Mouse (Mus musculus) adrenal gland, postnatal 25 days (tissue): ENCODE measurements around the gene Hacl1. TPM values are rescaled to one million over a fixed set of nuclear protein-coding genes. Genes with fewer than 3 reads are reported as not detected.
A peak's percentile ranks its signal among the peaks of the same experiment; 100 is the strongest.

Source experiments
- DNase-seq: peaks from one replicate; pipeline ENCODE4 v3.0.0; 2021; ENCODE audit warnings: mixed read lengths
- total RNA-seq: library from RNA; stranded (reverse); gene quantifications from 2 replicates; pipeline ENCODE4 v1.2.3, GENCODE M21; 2021

The Hacl1 gene
- total RNA-seq, 1 experiment from 2014 or later, result 69.0 TPM

DNA sequence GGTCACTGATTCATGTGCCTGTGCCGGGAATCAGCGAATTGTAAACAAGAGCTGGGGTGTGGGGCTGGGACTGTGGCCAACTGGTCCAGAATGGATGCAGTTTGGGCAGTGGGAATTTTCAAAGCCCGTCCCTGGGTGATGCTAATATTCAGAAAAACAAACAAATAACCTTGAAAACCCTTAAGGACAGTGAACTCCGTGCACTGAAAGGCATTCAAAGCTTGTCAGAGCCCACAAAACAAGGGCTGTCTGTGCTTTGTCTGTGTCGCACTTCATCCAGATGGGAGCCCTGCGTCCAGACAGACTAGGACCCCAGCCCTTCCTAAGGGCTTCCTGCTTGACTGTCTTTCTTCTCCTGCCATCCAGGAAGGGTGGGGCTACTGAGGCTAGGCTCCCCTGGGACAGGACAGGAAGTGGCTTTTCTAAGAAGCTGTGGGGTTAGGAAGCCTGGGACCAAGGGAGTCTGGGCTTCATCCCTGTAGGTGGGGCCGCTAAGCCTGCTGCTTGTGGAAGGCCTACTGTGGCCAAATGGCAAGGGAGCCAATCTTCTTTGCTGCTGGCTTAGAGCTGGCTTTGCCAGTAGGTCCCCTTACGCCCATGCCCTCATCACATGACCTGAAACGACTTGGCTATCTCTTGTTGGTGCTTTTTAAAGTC lies 21.6 kb upstream of the Hacl1 start:
- peak; percentile 78 for DNase-seq

DNA sequence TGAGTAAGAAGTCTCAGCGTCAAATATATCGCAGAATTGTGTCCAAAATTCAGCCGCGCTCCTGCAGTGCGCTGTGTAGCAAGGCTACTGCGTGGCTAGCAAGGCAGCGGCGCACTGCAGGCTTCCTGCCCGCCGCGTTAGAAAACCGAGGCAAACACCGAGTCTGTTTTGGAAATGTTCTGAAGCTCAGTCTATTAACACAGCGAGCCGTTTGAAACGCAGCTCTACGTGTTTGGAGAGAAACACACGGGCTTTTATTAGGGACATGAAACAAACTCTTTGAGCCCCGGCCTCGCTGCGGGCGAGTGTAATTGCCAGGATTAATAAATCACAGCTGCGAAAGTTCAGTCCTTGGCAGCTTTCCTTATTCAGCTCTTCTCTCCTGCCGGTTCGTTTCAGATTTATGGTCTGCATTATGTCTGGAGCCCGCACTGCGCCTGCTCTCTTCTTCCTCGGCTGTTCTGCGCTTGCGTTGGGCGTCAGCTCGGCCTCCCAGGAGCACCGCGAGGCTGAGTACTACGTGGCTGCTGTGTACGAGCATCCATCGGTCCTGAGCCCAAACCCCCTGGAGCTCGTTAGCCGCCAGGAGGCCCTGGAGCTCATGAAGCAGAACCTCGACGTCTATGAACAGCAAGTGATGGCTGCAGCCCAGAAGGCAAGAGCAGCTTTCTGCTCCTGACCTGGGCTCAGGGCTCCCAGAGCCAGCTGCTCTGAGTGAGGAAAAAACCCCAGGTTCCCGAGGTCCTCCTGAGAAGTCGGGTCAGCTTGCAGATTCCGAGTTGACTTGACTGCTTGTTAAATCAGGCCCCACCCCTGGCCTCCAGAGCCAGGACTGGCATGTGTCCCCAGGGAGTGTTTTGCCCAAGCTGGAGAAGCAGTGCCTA lies 20.8 kb upstream of the Hacl1 start:
- peak; percentile 81 for DNase-seq

- DNase-seq, result no peak
Measured at GRCm38 (mm10) chr14:31660312-31661093, 19.4 kb upstream of the Hacl1 start.

DNA sequence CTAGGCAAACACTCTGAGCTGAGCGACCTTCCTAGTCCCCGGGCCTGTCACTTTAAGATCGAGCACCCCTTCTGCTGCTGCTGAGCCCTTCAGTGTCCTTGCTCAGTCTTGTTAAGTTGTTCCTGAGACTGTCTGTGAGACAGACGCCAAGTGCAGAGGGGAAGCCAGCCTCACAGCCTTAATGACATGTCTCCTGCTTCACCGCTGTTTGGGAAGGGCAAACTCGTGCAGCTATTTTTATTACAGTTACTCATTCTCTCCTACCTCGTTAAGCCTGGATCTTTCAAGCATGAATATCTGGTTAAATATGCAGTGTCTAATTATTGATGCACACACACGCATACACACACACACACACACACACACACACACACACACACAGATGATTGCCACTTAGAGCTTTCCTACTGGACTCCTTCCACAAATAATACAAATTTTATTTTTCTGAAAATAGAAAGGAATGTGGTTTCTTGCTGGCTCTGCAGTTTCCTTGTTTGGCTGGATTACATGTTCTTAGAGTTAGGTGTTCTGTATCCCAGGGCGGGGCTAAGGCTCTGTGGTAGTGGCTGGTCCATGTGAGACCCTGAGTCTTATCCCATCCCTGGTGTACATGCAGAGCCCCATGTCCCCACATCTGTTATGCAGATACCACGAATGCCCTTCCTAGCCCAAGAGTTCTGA lies 18.6 kb upstream of the Hacl1 start:
- peak; percentile 38 for DNase-seq

DNA sequence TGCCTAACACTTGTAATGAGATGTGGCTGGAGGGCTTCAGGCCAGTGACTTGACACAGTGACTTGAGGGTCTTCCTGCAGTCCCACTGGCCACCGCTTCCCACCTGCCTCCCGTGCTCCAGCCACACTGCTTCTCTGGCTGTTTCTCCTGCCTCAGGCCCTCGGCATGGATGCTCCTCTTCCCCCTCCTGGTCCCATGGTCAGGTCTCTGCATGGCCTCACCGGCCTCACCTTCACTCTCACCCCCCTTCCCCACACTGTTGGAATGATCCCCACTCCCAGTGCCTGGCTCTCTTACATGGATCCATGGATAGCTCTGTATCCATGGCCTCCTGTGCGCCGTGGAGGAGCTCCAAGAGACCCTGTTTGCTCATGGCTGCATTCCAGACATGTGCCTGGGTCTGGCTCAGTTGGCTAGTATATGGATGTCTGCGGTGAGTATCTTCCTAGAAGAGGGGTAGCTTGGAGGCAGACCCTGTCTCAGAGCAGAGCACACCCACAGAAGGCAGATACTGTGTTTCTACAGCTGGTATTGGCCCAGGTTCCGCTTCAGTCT lies 17.1 kb upstream of the Hacl1 start:
- no peak for DNase-seq

- DNase-seq, result peak; percentile 60
Measured at GRCm38 (mm10) chr14:31656857-31657645, 16.0 kb upstream of the Hacl1 start.

GRCm38 (mm10) chr14:31656386-31656785 lies 15.3 kb upstream of the Hacl1 start:
- no peak for DNase-seq

DNA sequence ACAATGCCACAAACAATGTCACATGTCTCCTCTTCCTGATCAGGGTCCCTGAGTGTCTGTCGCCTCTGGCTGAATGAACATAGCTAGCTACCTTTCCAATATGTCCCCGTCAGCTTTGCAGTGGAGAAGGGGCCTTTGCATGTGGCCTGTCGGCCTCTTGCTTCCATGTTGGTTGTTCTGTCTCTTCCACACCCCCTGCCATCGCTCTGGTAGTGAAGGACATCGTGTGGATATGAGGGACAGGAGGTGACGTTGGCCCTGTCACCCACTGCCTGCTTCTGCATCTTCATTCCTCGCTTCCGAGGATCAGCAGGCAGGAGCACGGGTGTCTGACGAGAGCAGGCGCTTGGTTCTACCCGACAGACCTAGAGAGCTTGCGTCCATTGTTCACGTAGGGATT lies 14.3 kb upstream of the Hacl1 start:
- no peak for DNase-seq

DNA sequence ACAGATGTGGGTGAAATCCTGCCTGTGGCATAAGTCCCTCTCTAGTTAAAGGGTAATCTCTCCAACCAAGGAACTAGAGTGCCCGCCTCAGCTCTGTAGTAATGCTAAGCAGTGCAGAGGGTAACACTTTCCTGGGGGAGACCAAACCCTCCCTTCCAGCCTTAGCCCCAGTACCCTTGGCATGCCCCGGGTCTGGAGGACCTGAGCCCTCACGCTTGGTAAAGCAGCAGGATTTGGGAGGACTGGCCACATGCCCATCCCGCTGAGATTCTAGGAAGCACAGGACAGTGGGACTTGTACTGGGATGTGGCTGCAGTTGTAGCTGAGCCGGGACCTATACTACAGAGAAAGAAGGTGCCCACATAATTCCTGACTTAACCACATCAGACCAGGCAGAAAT lies 13.7 kb upstream of the Hacl1 start:
- no peak for DNase-seq

DNA sequence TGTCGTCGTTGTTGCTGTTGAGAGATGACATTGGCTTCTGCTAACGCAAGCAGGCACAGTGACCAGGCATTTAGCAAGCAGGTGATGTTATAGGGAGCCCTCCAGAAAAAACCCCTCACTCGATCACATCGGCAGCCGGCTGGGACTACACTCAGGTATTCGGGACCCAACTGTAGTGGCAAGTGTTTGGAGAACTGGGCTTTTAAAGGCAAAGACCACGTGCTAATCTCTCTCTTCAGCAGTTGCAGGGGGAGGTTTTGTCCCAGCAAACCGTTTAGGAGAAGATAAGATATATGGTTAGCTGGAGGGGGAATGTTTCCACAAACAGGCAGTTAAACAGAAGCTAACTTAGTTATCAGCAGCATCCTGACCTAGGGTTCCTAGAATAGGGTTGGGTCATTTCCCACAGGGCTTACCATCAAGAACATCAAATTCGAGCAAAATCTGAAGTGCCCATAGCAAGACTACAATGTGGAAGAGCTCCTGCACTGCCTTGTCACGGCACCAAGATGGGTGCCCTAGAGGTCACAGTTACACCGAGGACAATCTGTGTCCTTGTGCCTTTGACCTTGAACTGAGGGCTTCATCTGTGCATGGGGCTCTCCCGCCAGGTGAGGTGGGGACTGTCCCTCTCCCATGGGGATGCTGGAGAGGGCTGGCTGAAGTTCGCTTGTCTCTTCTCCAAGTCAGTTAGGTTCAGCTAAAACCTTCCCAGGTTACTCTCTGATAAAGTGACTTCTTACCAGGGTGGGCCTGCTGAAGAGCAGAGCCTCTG lies 12.2 kb upstream of the Hacl1 start:
- no peak for DNase-seq

DNA sequence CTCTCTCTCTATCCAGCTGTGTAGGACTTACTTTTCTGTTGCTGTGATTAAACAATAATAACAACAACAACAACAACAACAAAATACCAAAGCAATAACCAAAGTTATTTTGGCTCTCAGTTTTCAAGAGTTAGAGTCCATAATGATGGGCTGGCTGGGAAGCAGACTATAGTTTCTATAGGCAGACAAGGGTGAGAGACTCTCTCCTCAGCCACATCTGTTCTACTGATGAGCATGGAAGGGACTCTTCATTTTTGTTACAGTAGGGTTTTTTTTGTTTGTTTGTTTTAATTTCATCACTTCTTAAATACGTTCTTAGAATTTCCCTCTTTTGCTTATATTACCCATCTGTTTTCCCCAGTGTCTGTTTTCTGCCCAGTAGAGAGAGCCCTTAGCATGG lies 11.5 kb upstream of the Hacl1 start:
- DNase-seq, result no peak

GRCm38 (mm10) chr14:31652106-31652505 lies 11.0 kb upstream of the Hacl1 start:
- DNase-seq, result no peak

- DNase-seq, result no peak
Measured at GRCm38 (mm10) chr14:31651206-31651605, 10.1 kb upstream of the Hacl1 start.

DNA sequence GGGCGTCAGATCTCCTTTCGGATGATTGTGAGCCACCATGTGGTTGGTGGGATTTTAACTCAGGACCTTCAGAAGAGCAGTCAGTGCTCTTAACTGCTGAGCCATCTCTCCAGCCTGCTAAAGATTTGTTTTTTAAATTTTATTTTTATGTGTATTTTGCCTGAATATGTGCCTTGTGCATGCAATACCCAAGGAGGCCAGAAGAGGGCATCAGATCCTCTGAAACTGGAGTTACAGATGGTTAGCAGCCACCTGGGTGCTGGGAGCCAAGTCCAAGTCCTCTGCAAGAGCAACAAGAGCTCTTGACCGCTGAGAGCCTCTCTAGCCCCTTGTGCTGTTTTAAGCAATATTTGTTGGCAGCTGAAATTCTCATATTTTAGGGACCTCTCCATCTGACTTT lies 9.3 kb upstream of the Hacl1 start:
- no peak for DNase-seq

- no peak for DNase-seq
Measured at GRCm38 (mm10) chr14:31647991-31648390, 6.9 kb upstream of the Hacl1 start.

DNA sequence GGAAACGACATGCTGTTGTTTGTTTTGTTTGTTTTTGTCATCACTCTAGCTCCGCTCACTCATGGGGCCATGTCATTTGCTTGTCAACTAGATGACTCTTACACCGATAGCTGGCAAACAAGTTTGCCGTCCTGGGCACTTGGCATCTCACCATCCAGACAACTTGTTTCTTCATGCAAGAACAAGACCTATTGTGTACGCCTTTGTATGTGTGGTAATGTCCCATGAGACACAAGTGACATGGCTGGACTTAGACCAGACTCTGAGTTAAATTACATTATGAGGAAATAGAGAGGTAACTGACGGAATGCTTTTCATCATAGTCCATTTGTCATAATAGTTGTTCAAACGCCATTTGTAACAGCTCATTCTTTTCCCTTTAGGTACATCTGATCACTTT lies 4.8 kb upstream of the Hacl1 start:
- DNase-seq, result no peak

- DNase-seq, result no peak
Measured at GRCm38 (mm10) chr14:31644931-31645547, 4.0 kb upstream of the Hacl1 start.

GRCm38 (mm10) chr14:31644183-31644830 lies 3.2 kb upstream of the Hacl1 start:
- peak; percentile 76 for DNase-seq

DNA sequence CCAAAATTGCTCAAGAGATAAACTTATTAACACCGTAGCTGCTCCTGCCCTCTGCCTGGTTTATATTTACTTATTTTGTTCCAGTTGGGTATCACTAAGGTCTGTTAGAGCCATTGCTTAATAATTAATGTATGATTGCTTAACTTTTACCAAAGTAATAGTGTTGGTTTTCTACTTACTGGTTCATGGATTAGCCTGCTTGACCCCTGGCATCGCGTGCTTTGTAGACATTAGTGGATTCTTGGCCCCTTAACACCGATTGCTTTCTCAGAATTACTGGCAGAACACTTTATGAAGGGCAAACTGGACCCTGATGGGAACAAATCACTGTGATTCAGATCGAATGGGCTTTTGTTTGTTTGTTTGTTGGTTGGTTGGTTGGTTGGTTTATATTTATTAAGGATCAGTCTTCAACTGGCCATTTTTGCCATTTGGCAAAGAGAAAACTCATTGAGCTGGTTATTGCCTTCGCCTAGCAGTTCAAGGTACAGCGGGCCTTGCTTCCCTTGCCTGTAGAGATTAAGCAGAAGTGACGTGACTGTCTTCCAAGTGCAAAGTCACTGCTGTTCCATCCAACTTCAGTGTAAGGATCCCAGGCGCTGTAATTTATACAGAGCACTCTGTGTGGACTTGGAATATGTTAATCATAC lies 545 bp upstream of the Hacl1 start:
- DNase-seq, result no peak
